Mouse (Mus musculus) liver, adult 2 months (tissue): ENCODE measurements around the gene C1qb.

Experiments used
- CTCF ChIP-seq: fragments of 200-500 bp; IDR thresholded peaks from 2 replicates; pipeline ENCODE4 v1.5.1; 2011; ENCODE audit warnings: low read depth, low read length, control low read depth
- POLR2A ChIP-seq: fragments of 200-500 bp; IDR thresholded peaks from 2 replicates; pipeline ENCODE4 v1.6.1; 2011; ENCODE audit warnings: low read length, control low read depth; ENCODE audit not compliant: insufficient read depth; ENCODE audit errors: extremely low read depth

GRCm38 (mm10) chr4:136852989-136853388 lies 33.0 kb downstream of the C1qb start:
- TF ChIP-seq CTCF (no peak), POLR2A (no peak)
